Mouse (Mus musculus): ENCODE measurements around the gene Sorcs2. TPM values are rescaled to one million over a fixed set of nuclear protein-coding genes. Genes with fewer than 3 reads are reported as not detected.
A peak's percentile ranks its signal among the peaks of the same experiment; 100 is the strongest.

Gene Sorcs2
- total RNA-seq, 2 experiments from 2014 or later = 2.2 to 4.3 TPM

DNA sequence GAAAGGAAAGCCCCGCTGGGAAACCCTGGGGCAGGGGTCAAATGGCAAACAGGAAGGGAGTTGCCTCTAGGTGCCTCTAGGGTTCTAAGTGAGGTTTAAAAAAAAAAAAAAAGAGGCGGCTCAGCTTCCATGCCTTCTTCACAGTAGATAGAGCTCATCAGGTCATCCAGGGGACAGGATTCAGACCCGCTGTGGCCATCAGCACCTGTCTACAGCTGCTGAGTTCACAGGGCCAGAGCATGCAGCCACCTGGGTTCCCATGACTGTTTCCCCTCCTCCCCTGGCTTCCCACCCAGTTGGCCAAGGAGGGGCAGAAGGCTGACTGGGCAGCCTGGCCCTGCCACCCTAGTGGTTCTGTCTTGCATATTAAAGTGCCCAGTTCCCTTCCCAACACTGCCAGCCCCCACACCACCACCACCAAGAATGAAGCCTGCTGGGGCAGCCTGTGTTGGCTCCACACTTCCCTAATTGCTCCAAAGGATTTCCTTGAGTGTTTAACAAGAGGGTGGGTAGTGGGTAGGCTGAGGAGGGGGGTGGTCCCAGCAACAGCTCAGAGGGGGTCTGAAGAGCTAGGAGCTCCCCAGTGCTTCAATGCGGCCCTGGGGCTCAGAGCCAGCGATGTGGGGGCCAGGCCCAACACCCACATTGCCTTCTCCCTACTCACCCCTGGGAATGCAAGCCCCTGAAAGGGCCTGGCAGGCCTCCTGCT lies 38.2 kb downstream of the Sorcs2 start:
- peak; percentile 52 for DNase-seq

DNA sequence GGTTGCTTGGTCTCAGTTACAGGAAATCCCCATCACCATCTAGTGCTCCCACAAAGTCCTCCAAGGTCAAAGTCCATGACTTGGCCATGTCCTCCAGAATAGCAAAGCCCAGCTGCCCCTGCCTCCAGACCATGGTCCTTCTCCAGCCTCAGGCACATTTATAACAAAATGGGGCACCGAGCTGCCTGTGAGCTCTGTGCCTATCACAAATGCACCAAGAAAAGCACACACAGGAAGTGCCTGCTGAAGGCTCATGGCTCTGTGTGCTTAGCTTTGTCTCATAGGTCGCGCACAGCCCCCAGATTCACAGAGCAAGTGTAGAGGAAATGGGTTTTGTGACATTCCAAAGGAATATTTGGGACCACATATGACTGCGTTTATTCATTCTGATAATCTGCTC lies 39.8 kb downstream of the Sorcs2 start:
- no peak for DNase-seq

DNA sequence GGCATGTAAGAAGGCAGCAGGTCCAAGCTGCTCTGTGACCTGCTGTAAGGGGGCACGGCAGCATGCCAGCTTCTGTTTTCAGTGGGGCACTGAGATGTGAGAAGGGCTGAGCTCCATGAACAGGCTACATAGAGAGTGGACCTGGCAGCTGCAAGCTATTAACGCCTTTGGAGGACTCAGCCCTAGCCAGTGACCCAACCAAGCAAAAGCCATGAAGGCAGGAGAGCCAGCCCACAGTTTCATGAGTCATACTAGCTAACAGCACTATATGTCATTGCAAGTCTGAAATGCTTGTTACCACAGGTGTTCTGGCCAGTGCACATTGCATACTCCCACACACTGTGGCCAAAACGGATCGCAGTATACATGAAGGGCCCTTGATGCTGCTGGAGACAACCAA lies 41.3 kb downstream of the Sorcs2 start:
- no peak for DNase-seq

DNA sequence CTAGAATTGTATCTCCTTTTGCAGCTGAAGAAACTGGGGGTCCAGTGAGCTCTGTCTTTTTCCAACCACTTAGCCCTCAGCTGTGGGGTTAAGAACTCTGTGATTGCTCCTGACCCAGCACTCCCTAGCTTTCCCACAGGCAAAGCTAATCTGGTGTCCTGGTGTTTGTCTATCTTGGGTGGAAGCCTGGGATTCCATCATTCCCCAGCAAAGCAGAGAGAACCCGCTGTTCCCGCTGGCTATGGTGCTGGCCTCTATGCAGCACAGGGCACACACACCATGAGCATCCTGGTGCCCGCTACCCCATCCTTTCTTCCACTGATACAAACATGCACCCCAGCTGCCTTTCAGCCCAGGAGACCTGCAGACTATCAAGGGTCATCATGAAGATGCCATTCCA lies 42.3 kb downstream of the Sorcs2 start:
- no peak for DNase-seq

DNA sequence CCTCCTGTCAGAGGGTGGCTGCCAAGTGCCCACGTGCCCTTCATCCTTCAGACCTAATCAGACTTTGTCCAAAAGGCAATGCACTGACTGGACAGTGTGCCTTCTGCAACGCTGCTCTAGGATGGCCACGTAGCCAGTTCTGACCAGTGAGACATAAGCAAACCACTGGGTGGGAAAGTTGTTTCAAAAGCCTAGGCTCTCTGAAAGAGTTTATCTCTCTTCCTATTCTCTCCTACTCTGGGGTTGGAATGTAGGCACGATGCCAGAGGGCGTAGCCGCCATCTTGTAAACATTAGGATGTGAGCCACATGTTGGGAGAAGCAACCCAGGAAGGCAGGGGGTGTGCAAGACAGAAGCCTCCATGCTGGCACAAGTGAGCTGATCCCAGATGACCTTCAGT lies 44.3 kb downstream of the Sorcs2 start:
- no peak for DNase-seq

DNA sequence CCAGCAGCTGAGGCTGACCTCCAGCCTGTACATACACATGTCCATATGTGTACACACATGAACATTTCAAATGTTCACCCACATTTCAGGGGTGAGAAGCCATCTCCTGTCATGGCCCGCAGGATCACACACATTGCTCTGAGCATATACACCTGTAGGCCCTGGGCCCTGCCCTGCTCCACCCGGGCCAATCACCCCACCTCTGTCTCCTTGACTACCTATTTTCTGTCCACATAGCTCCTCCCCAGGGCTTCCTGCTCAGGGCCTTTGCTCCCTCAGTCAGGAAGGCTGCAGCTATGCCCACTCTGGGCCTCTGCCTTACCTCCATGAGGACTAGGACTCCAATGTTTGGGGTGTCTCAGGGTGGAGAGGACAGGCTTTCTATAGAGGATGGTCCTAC lies 44.7 kb downstream of the Sorcs2 start:
- DNase-seq = no peak

DNA sequence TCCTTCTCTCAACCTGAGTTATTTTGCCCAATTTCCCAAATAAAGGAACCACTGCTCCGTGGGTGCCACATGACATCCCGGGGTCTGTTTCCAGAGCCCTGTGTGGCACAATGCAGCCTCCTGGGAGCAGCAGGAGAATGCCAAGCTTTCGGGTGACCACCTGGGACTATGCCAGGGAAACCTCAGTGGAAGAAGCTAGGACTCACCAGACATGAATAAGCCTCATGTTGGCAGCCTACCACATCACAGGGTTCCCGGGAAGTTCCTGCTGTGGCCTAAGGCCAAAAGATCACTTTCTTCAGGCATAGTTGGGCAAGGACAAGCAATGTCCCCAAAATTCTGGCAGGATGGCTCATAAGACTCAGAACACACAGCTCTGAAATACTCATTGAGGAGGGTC lies 51.2 kb downstream of the Sorcs2 start:
- no peak for DNase-seq

DNA sequence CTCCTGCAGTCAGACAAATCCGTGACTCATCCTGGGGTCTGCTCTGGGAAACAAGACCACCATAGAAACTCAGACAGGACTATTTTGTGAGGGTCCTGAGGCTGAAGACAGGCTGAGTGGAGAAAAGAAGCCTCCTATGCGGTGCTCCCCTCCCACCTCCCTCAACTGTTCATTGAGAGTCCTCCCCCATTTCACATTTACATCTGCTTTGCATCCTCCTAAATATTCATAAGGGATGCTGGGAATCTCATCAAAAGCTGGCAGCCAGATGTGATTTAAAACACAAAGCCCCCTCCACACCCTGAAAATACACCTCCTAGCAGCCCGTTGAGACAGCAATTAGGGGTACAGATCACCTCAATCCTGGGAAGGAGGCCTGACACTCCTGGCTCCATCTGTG lies 58.7 kb downstream of the Sorcs2 start:
- DNase-seq = no peak

DNA sequence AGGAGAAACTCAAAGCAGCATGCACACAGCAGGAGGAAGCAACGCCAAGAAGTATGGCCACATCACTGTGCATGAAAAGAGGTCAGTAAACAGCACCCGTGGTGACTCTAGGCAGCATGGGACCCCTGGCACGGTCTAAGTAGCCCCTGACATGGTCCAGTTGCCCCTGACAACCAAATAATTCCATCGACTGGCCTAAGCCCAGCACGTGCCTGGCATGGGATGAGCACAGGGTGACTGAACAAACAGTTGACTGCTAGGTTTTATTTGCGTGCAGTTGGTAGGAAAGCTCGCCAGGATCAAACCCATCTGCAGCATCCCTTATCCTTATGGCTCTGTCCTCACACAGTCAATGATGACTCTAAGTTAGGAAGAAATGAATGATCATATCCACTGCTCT lies 61.7 kb downstream of the Sorcs2 start:
- no peak for DNase-seq

DNA sequence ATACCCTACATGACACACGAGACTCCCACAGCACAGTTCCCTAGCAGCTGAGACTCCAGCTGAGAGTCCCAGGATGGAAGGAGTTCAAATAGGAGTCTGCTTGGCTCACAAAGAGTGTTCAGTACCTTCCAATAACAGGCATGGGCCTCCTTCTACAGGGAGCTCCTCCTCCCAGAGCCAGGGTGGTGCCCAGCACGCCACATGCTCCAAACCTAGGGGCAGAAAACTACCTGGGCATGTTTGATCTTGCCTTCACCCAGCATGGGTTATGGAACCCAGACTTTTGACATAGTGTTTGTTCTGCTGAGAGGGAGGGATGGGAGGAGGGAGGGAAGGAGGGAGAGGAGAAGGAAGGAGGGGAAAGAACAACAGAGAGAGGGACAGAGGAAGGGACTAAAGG lies 62.3 kb downstream of the Sorcs2 start:
- no peak for DNase-seq

DNA sequence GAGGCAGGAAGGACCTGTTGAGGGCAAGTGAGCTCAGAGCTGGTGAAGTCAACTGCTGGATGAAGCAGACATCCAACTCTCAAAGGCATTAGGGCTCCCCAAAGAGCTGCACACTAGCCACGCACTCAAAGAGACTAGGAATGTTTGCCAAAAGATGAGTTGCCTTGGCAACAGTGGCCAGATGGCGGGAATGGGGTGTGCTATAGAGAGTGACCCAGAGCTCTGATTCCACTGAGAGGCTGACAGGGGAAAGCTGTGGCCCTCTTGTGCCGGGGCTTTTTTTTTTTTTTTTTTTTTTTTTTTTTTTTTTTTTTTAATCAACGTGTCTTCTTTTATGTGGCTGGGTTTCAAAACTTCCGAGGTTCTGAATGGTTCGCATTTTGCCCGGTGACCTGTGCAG lies 63.7 kb downstream of the Sorcs2 start:
- DNase-seq = no peak

DNA sequence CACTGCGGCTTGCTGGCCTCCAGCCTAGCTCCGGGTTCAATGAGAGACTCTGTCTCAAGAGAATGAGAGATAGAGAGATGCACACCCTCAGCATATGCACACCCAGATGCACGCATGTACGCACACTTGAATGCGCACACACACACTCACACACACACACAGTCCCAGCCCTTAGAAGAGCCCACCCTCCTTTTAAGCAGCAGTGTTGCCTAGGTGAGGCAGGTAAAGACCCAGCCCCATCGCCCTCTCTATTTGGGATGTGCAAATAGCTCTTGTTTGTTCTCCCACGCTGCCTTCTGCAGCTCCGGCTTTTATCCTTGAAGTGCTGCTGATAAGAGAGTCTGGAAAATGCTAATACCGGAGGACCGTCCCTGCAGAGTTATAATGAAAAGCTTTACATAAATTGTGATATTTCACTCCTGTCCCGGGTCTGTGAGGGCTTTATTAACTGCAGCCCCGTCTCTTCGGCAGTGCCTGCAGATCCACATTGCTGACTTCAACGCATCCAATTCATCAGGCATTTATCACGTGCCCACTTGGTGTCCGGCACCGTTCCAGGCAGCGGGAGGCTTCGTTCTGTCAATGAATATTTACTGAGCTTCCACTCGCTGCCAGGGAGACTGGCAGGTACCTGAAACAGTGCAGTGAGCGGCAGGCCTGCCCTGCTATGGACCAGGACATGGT lies 67.3 kb downstream of the Sorcs2 start:
- no peak for DNase-seq

DNA sequence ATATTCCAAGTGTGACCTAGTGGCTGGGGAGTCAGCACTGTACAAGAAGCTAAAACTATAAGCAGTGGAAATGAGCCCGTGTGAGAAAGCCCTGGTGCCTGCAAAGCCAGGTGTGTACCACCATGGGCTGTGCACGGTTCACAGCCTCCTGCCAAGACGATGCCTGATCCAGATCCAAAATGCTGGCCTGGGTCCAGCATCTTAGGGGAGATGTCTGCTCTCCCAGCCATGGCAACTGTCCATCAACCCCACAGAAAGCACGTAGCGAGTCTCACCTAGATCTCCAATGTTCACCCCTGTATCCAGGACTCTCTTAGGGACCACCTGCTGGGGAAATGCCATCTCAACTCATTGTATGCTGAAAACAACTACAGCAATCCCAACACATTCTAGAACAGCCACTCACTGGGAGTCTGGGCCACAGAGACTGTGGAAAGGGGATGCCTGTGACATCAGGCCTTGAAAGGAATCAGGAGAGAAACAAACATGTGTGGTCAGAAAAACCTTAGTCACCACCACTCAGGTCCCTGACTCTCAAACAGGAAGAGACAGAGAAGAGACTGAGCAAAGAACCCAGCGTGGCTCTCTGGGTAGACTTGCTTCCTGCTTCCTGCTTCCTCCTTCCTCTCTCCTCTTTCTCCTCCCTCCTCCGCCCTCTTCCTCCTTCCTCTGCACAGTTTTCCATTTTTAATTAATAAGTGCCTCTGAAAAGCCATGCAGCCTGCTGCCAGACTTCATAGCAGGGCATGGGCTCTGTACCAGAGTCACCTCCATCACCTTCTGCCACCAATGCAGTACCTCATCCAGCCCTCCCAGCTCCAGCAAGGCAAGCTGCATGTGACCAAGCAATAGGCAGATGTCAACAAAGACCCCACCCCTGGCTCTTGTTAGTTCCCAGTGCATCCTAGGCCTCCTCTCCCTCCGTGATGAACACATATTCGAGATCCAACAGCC lies 71.6 kb downstream of the Sorcs2 start:
- DNase-seq = no peak

DNA sequence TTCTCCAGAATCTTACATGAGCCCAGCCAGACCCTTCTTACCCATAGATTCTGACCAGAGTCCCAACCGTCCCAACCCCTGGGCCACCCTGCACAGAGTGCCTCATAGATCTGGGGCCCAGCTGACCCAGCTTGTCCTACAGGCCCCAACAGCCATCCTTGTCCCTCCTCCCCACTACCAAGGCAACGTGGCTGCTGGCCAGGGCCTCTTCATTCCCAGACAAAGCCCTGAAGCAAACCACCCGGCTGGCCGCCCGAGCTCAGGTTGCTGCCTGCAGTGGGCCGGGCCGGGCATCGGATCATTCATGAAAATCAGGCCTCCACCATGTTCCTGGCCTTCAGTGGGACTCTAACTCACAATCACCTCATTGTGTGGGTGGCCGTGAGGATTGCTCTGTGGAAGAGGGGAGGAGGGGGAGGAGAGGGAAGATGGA lies 73.8 kb downstream of the Sorcs2 start:
- DNase-seq = no peak

DNA sequence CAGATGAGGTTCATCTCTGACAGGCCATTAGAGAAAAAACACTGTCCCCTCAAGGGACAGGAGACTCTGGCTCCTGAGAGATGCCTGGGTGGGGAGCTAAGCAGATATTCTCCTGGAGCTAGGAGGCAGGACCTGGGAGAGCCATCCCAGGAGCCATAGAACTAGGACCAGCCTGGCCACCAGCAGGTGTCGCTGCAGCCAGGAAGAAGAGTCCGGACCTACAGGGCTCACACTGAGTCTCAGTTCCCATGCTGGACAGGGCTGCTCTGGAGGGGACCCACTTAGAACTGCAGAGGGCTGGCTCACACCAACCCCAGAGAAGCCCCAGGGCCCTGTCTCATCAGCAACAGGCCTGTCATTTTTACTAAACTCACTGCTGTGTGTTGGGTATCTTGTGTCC lies 74.4 kb downstream of the Sorcs2 start:
- peak; percentile 65 for DNase-seq

DNA sequence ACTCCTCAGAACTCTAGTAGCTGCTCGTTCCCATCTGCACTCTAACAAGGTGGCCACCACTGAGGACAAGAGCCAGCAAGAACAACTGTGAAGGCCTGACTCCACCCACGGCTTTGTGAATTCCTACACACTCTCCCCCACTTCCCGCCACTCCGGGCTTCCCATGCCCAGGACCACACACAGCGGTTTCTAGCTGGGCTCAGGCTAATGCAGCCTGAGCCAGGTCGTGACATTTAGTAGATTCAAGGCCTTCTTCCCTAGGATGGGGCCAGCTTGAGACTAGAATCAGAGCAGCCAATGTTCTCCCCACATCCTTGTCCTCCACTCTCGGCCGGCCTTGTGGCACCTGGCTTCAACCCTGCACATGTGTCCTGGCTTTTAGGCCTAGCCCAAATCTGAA lies 76.4 kb downstream of the Sorcs2 start:
- peak; percentile 16 for DNase-seq

DNA sequence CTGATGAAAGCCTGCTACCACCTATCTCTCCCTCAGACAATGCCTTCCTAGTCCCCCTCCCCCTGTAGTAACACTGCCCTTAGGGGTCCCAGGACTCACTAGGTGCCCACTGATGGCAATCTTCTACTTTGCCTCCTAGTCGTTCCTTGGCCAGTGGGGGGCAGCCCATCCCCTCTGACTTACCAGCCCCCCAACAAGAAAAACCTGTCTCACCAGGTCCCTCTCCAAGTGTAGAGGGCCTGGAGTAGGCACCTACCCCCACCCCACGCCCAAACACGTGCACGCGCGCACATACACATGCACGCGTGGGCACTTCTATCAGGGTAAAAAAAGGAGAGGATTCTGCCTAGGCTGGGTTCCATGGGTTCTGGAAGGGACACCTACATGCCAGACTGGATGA lies 77.3 kb downstream of the Sorcs2 start:
- DNase-seq = no peak

DNA sequence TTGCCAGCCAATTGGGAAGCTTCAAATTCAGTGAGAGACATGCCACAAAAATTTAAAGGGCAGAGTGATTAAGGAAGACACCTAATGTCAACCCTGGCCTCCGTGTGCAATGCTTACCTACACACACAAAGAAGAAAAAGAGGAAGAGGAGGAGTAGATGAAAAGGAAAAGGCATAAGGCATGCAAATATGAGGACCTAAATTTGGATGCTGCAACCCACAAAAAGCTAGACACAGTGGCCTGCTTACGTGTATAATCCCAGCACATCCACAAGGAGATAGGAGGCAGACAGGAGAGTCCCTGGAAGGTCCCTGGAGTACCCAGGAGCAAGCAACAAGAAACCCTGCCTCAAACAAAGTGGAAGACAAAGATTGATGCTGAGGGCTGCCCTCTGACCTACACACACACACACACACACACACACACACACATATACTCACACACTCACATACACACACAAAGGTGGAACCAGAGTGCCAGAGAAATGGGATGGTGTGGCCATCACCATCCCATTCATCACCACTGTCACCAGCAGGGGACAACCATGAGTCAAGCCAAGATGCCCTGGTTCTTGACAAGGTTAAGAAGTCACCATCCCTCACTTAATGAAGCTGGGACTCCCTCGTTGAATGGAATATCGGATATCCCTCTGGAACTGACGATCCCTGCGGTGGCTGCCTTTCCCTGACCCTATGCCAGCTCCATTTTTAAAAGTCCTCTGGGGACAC lies 80.1 kb downstream of the Sorcs2 start:
- DNase-seq = no peak

DNA sequence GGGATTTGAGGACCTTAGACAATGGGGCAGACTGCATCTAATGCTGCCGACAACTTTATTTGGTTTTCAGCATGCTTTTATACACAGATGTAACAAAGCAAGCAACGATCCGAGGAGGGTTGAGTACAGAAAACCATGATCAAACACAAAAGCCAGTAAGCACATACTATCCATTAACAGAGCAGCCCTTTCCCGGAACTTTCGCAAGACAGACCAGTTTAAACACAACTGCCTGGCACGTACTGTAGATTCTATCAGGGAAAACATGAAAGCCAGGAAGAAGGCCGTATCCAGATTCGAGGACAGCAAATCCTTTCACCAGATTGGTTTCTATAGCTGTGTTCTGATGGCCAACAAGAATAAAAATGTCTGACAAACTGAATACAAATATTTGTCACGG lies 82.8 kb downstream of the Sorcs2 start:
- DNase-seq = no peak

DNA sequence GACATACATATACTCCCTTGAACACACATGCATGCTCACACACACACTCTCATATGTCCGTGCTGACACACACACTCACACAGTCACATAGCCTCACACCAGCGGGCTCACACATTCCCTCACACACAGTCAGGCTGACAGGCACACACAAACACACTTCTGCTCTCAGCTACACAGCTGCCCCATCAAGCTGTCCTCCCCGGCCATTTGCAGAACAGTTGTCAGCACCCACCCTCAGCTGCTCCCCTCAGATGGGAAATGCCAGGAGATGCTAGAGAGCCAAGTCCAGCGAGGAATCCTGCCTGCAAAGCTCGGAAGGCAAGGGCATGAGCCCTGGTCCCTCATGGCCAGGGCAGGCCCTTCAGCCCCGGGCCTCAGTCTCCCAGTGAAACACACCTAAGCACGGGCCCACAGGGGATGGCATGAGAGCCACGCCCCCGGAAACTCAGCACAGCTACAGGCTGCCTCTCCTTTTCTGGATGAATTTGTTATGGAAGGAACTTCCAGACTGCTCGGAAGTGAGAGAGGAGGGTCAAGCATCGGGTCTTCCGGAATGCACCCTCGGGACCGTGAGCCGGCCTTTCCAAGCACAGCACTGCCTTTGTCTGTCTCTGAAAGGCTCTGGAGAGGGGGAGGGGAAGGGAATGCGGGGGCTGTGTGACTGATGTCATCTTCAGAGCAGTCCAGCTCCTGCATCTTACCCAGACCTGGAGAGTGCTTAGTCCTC lies 84.4 kb downstream of the Sorcs2 start:
- DNase-seq = peak; percentile 62

DNA sequence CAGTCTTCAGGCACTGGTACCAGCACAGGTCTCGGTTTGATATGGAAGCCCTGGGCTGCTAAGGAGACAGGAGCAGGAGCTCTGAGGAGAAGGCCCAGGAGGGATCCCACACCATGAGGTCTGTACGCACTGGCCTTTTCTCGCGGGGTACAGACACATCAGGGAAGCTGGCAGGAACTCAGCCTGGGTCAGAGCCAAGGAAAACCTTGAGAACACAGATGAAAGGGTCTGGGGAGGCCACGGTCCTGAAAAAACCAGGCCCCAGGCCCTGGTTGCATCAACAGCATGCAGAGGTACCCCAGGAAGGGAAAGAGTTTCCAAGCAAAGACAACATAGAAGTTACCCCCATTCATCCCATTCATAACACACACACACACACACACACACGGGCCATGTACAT lies 85.0 kb downstream of the Sorcs2 start:
- DNase-seq = no peak

All from gastrocnemius, postnatal 25 days (tissue).